Mouse (Mus musculus) adrenal gland, postnatal 10 days (tissue): ENCODE measurements at regions not wholly inside any gene's neighbourhood (a gene's known extent, or its start where the extent isn't known, plus 50 kb on each side); places are given as distances from the start of the nearest gene placed in this dataset.

Experiments
- DNase-seq: peaks from one replicate; pipeline ENCODE4 v3.0.0; 2021; ENCODE audit warnings: mixed read lengths

- no peak for DNase-seq
These were observed 568.5 kb downstream of the Btbd3 start for GRCm38 (mm10) chr2:138824873-138825272.

GRCm38 (mm10) chr2:138827813-138828570, 571.6 kb downstream of the Btbd3 start:
- no peak for DNase-seq

GRCm38 (mm10) chr2:138838846-138839245, 582.5 kb downstream of the Btbd3 start:
- no peak for DNase-seq

- no peak for DNase-seq
These were observed 602.8 kb downstream of the Btbd3 start for GRCm38 (mm10) chr2:138859121-138859520.

- no peak for DNase-seq
These were observed 597.1 kb upstream of the Sptlc3 start for GRCm38 (mm10) chr2:138896563-138896962.

GRCm38 (mm10) chr2:138897101-138897500, 596.6 kb upstream of the Sptlc3 start:
- no peak for DNase-seq

- no peak for DNase-seq
These were observed 556.5 kb upstream of the Sptlc3 start for GRCm38 (mm10) chr2:138937165-138937564.

GRCm38 (mm10) chr2:138939367-138939766, 554.3 kb upstream of the Sptlc3 start:
- no peak for DNase-seq

- no peak for DNase-seq
These were observed 527.5 kb upstream of the Sptlc3 start for GRCm38 (mm10) chr2:138966110-138966790.

GRCm38 (mm10) chr2:138974548-138974947, 519.2 kb upstream of the Sptlc3 start:
- no peak for DNase-seq

GRCm38 (mm10) chr2:138990031-138990430, 503.7 kb upstream of the Sptlc3 start:
- DNase-seq = no peak

GRCm38 (mm10) chr2:139032105-139032812, 461.5 kb upstream of the Sptlc3 start:
- DNase-seq = no peak

- DNase-seq = no peak
These were observed 458.9 kb upstream of the Sptlc3 start for GRCm38 (mm10) chr2:139034800-139035199.

GRCm38 (mm10) chr2:139041671-139042273, 451.9 kb upstream of the Sptlc3 start:
- DNase-seq = no peak

GRCm38 (mm10) chr2:139044684-139045083, 449.0 kb upstream of the Sptlc3 start:
- no peak for DNase-seq

- no peak for DNase-seq
These were observed 438.5 kb upstream of the Sptlc3 start for GRCm38 (mm10) chr2:139055249-139055648.

GRCm38 (mm10) chr2:139069276-139069961, 424.3 kb upstream of the Sptlc3 start:
- DNase-seq = no peak

- DNase-seq = no peak
These were observed 422.0 kb upstream of the Sptlc3 start for GRCm38 (mm10) chr2:139071690-139072089.

GRCm38 (mm10) chr2:139093487-139094066, 400.1 kb upstream of the Sptlc3 start:
- no peak for DNase-seq

GRCm38 (mm10) chr2:139111669-139112068, 382.0 kb upstream of the Sptlc3 start:
- DNase-seq = no peak

GRCm38 (mm10) chr2:139114523-139114922, 379.2 kb upstream of the Sptlc3 start:
- DNase-seq = no peak

GRCm38 (mm10) chr2:139120905-139121304, 372.8 kb upstream of the Sptlc3 start:
- no peak for DNase-seq
